Mouse (Mus musculus) monocyte, adult 2 months (primary cell): ENCODE measurements around the gene Syt16.

ENCODE experiments used
- DNase-seq, 2 experiments: peaks; one replicate each; pipeline ENCODE4 v3.0.0; 2022; ENCODE audit warnings: low spot score in 2 of 2, low read depth in 1 of 2

Gene Syt16

DNA sequence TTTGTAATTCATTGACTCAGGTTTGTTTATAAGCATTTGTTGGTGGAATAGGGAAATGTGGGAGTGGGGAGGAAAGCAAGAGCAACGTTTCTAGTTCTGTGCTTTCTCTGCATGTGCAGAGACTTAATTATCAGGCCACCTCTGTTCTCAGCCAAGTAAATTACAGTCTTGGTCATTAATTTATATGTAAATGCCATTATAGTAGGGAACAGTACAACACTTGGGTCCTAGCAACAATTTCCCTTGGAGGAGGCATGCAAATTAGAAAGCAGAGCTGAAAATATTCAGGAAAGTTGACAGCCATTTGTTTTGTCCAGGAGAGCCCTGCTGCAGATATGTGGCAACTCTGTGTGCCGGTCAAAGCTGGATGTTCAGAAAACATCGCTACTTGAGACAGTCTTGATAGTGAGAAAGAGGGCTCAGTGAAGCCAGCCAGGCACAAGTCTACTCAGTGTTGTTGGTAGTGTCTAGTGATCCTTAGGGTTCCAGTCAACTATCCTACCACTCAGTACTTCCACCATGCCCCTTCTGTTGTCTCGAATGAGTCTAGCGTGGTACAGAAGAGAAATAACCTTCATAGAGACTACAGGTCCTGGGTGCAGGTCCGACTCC lies 205.1 kb downstream of the Syt16 start:
- no peak for DNase-seq

DNA sequence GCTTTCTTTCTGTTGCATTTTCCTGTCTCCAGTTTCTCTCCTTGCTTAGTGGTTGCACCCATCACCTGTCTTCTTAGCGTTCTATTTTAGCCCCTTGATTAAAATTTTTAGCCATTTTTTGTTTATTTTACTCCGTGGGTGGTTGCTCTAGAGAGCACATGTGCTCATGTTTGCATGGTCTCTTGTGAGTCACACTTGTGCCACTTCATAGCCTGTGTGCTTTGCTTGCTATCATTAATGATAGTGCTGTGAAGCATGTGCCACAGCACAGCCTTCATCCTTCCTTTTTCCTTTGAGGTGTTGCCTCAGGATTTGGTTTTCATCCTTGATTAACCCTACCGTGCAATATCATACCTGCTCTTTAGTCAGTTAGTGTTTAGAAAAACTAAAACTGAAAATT lies 214.7 kb downstream of the Syt16 start:
- DNase-seq: no peak

DNA sequence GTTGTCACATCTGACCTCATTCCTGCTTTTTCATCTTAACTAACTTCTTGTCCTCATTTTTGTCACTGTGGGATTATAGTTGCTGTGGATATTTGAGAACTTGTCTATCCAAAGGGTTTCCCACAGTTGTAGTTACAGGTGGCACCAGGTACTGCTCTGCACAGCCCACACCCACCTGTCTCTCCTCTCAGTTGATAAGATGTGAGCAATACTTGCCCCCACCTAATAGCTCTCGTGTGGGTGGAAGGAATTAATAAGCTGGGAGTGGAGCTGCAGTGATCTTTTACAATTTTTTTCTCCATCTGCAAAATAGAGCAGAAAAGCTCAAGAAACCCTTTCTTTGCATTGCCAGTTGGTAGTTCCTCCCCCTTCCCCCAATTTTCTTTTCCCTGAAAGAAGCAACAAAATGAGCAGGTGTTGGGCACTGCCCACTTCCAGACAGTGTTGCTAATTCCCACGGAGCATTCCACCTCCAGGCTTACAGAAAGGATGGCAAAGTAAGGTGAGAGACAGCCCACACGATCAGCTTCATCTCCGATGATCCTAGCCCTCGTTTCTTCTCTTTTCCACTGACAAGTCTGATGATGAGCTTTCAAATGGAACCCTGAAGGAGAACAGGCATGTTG lies 218.8 kb downstream of the Syt16 start:
- no peak for DNase-seq

DNA sequence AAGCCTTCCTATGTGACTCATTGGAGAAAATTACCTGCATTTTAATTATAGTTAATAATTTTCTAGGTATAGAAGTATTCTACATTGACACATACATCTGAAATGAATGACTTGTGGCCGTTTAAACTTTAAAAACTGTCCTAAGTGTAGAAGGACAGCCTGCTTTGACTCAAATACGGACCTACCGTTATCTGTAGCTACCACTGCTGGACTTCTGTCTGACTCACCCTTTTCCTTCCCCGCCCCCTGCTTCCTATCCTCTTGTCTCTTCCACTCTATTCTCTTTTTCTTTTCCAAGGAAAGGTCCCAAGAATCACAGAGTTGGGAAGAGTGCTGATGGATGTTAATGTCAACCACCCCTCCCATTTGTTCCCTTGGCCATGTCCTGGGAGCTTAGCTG lies 222.4 kb downstream of the Syt16 start:
- DNase-seq: no peak

DNA sequence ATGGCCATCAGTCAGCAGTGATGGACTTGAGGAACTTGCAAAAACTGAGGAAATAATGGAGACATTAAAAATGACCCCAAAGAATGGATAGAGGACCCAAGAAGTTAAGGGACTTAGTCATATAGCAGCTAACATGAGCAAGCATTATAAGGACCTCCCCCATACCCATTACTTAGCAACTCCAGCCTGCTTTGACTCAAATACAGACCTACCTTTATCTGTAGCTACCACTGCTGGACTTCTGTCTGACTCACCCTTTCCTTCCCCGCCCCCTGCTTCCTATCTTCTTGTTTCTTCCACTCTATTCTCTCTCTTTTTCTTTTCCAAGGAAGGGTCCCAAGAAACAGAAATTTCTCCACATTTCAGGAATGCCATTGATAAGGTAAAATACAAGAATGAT lies 223.2 kb downstream of the Syt16 start:
- DNase-seq: no peak

DNA sequence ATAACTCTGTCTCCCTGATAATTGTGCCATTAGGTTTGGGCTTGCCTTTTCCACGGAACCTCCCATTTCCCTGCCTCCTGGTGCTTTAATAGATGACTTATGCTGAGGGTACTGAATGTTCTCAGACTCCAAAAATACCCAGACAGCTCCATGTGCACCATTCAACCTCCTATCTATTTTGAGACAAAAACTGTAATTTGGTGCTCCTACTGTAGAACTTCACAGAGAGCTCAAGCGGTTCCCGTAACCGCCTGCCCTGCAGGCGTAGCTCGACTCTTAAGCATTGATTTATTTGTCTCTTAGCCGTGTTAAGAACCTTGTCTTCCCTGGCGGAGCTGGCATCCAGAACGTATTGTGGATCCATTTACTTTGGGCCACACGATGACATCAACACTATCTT lies 233.3 kb downstream of the Syt16 start:
- no peak for DNase-seq

DNA sequence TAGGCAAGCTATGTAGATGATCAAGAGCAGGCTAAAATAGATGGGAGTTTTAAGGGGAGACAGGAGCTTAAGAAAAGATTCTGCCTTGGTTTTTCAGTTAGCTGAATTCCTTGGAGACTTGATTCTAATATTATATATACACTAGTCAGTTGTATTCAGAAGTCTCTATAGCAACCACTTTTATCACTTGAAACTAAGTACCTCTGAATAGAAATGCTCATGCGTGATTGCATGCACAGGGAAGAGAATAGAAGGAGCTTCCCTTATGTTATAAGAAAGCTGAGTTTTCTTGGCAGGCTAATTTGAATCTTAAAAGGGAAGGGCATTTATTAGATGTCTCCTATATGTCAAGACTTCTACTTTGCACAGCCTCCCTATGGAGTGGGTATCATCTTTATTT lies 235.4 kb downstream of the Syt16 start:
- no peak for DNase-seq

DNA sequence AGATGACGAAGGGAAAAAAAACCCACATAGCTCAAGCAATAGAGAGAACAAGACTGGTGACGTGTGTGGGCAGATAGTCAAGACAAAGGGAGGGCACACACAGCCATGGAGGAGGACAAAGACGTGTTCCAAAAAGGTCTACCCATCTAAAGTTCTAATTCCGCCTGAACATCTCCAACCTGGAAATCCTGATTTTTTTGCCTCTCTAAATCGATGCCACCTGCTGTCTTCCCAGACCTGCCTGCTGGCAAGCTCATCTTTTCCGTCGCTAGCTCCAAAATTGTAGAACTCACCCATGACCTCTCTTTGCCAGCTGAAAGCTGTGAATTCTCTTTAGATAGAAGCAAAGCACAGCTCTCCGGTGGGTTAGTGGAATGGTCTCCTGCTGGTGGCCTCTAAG lies 238.7 kb downstream of the Syt16 start:
- DNase-seq: no peak

DNA sequence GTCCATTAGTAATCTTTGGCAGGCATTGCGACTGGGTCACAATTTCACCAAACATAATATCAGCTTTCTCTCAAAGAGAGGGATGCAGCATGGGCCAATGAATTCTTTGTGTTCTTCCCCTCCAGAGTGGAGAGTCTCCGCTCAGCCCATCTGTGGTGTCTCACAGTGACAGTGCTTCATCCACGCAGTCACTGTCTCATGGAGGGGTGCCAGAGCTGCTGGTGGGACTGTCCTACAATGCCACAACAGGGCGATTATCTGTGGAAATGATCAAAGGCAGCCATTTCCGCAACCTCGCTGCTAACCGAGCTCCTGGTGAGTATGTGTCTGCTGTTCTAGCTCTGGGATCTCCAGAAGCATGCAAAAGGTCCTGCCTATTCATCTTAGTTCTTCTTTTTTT lies 240.6 kb downstream of the Syt16 start:
- no peak for DNase-seq

DNA sequence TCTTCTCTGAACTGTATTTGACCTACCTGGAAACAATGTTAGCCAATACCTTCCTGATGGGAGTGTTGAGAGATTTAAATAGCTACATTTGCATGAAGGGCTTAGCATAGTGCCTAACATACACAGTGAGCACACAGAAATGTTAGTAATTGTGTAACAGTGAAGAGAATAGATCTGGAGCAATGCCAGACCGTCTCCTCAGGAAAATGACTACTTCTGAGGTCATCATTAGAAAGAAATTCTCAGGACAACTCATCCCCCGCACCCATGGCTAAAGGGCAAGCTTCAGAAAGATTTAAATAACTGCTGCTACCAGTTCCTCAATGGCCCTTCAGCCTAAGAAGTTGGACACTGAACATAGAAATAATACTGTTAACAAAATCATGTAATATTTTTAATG lies 241.3 kb downstream of the Syt16 start:
- DNase-seq: no peak

DNA sequence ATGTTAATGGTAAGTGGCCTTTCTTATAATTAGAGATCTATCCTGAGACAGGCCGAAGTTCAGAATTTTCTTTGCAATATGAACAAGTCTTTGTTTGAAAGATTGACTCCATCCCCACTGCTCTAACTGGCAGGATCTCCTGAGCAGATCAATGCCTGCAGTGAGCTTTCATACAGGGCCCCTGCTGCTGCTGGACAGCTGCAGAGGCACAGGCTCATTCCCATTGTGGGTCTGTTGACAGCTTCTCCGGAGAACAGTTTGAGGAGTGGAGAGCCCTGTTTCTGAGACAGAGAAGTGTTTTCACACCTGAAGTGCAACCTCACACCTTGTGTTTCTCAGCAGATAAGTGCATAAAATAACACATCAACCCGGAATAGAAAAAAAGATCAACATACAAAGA lies 267.4 kb downstream of the Syt16 start:
- no peak for DNase-seq

DNA sequence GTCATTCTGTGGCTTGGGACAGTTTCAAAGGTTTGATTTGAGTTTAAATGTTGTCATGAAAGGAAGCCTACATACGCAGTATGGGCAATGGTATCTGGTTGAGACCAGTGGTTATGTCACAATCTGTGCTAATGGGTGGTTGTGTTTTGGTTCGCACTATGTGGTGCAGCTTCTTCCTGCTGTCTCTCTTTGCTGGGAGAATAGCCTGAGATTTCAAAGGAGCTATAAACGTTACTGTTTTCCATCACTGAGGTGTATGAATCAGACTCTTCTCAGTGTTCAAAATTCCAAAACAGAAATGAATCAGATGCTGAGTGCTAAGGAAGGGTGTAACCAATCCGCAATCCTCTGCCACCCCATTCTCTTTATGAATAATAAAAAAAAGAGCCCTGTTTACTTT lies 269.6 kb downstream of the Syt16 start:
- no peak for DNase-seq

DNA sequence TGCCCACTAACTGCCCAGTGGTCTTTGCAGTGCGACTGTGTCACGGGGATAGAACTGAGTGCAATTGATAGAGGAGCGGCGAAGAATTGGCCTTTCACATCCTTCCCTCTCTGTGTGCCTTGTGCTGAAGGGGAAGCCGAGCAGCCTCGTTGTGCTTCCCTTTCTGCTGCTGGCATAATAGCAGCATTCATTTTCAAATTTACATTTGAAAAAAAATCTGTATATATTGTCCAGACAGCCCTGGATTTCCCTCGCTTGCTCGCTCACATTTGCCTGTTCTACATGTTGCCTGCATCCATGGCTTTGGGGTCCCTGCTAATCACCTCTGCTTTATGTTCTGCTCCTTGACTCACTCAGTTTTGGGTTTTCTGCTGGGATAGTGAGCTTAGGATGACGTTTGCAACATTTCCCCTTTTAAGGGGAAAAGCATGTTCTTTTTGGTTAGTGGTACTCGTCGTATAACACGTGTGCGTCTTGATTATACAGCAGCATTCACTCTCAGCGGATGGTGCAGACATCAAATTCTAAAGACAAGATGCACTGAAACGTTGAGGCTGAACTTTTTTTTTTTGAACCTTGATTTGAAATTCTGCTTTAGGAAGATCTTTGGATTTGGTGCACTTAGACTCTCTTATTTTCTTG lies 271.3 kb downstream of the Syt16 start:
- no peak for DNase-seq

DNA sequence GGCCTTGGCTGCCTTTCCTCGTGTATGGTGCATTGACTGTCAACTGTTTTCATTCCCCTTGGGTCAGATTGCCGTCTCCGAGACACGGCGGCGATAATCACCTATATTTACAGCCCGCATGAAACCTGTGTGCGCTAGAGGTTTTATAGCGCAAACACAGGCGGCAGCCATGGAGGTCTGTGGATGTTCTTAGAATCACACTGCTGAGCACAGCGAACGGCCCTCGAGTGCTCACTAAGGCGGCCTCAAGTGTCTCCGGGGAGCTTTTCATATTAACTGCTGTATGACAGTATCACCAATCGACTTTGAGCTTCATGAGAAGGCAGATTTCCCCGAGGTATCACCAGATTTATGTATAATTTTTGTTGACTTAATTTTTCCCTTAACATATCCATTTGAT lies 275.1 kb downstream of the Syt16 start:
- no peak for DNase-seq

DNA sequence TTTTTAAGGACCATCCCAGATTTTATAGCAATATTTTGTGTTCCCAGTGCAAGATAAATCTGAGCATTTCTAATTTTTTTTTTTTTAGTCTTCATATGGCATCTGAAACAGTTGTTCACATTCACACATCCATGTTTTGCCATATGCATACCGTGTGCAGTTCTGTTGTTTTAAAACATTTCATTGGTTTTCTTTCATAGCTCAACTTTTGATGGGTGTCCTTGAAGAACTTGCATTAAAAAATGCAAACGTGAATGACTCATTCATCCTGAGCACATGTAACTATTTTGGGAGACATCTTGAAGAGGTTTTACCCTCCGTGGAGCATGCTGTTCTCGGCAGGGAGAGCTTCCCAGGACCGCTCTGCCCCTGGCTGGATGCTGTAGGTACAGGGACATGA lies 279.8 kb downstream of the Syt16 start:
- DNase-seq: no peak

DNA sequence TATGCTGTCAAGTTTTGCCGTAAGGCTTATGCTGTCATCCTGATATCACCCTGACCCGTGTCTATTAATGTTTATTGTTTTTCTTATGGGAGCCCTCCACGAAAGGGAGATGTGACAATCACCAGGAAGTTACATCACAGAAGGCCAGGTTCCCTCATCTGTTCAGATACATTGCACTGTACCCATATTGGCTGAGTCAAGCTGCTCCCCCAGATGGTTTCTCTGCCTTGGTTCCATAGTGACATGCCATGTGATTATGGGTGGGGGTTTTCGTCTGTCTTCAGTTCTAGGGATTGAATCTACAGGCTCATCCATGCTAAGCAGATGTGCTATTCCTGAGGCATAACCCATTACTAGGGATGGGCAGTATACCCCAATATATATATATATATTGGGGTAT lies 283.9 kb downstream of the Syt16 start:
- no peak for DNase-seq

DNA sequence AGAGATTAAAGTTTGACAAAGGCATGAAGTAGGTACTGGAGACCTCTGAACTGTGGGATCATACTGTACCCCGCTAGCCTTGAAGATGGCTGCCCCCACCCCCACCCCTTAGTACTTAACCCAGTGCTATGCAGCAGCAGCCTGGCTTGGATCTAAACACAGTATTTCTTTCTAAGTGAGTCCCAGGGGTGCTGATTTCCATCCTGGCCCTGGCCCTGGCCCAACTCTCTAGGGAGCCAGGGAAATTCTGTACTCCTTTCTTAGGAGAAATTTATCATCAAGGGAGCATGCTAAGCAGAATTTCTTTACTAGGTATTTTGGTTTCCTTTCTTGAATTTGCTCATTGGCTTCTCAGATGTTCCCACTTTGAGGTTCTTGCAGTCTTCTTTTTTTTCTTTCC lies 285.4 kb downstream of the Syt16 start:
- DNase-seq: no peak

DNA sequence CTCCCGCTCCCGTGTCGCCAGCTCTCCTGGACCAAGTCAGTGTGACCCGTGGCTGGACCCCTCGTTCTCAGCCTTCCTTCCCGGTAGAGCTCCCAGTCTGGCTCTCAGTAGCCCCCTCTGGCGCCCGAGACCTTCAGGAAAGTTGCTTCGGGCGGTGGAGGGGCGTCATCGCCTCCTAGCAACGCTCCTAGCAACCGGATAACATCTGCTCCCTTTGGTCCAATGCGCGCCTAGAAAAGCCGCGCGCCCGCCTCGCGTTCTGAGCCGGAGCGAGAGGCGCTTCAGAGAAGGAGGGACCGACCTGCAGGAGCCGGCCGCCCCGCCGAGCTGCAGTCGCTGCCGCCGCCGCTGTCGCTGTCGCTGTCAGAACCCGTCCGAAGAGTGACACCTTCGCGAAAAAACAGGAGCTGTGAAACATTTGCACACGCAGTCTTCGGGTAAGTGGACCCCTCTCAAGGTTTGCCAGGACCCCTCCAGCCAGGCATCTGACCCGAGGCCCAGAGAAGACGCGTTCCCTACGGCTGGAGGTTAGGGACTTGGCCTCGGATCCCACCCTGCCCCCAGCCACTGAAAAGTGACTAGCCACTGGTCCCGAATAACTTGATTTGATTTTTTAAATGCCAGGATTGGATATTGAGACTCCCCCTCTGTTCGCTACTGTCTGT lies 286.7 kb downstream of the Syt16 start:
- DNase-seq: no peak

DNA sequence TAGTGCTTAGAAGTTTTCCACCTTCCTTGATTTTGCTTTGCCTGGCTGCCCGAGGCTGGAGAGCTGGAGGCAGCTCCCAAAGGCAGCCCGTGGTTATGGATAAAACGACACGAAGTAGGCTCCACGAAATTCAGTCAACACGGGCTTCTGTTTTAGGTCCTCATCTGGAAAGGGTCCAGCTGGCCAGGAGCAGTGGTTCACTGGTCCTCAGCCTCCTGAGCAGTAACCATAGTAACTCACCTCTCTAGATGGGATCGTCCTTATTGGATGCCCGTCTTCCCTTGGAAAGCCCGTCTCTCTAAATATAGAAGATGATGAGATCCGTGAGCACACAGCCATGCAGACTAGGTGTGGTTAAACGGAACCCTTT lies 287.2 kb downstream of the Syt16 start:
- DNase-seq: no peak

DNA sequence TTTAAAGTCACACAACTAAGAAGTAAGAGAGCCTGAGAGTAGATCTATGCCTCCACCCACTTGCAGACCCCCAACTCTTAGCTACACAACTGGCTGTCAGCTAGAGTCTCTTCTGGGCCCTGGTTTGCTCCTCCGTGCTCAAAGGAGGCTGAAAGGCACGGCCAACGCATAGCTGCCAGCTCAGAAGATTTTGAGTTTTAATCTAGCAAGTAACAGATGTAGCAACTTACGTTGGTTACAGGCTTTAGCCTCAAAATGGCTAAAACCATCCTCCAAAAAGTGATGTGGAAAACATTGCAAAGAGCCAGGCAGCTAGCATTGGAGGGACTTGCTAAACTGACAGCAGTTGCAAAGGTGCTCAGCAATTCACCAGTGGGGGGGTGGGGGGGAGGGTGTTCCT lies 293.5 kb downstream of the Syt16 start:
- no peak for DNase-seq

DNA sequence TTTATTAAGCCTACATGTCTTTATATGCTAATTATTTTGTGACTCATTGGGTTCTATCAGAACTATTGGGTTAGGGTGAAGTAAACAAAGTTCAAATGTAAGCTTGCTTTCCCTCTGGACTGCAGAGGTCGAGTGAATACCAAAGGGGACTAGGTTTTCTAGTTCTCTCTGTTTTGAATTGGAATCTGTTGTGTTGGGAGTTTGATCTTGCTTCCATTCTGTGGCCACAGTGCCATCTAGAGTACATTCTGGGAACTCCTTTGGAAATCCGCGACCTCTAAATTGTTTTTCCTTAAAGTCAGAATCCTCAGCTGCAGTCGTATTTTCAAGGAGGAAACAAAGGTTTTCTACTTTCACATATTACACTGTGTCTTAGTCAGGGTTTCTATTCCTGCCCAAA lies 296.2 kb downstream of the Syt16 start:
- DNase-seq: no peak

DNA sequence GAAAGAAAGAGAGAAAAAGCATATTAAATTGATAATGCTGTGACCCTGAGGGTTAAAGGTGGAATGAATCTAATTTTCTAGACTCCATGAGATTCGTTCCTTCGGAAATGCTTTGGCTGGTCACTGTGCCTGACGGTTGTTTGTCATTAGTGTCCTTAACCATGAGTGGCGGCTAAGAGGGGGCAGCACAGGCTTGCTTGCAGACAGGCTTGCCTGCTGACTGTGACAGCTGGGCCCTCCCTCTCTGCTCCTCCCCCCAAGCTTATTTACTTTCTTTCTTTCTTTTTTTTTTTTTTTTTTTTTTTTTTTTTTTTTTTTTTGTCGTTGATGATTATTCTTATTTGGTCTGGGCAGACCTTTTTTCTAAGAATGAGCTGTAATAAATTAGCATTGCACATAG lies 298.9 kb downstream of the Syt16 start:
- no peak for DNase-seq

DNA sequence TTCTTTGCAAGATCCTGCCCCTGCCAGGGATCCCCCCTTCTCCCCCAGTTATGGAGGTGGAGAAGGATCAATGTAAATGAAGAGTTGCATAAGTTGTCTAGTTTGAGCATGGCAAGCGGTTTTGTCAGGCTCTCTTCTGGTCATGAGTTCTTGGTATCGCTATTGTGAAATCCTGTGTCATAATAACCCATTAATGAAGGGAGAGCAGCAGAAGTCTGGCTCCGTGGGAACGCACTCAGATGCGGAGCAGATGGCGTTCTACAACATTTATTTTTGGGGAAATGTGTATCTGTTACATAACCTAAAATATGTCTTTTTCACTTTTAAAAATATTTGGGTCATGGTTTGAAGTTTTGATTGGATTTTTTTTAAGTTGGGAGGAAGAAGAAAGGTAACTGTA lies 304.1 kb downstream of the Syt16 start:
- DNase-seq: no peak
